Mouse (Mus musculus) forebrain, embryonic 10.5 days (tissue): ENCODE measurements around the gene Ooep. TPM values are rescaled to one million over a fixed set of nuclear protein-coding genes. Genes with fewer than 3 reads are reported as not detected.
A peak's percentile ranks its signal among the peaks of the same experiment; 100 is the strongest.
"Not testable (repeated sequence)": the region's sequence is repeated elsewhere in the genome, so short reads cannot be mapped to it uniquely, and the experiment has no call there.

Source experiments
- DNase-seq: peaks from one replicate; pipeline ENCODE4 v3.0.0-alpha.2; 2017; ENCODE audit warnings: low spot score; ENCODE audit errors: extremely low spot score
- H3K27ac ChIP-seq: fragments of 300-500 bp; sonication (generic); 2 replicates; pipeline ENCODE4 v1.5.1; 2016; ENCODE audit warnings: mild to moderate bottlenecking
- H3K27me3 ChIP-seq: fragments of 300-500 bp; sonication (generic); 2 replicates; pipeline ENCODE4 v1.6.1; 2016; ENCODE audit warnings: mild to moderate bottlenecking; ENCODE audit not compliant: poor library complexity, severe bottlenecking
- H3K36me3 ChIP-seq: fragments of 300-500 bp; sonication (generic); replicated peaks from 2 replicates; pipeline ENCODE4 v1.6.1; 2016; ENCODE audit warnings: mild to moderate bottlenecking, moderate library complexity
- H3K4me1 ChIP-seq: fragments of 300-500 bp; sonication (generic); 2 replicates; pipeline ENCODE4 v1.6.1; 2016
- H3K4me3 ChIP-seq: fragments of 300-500 bp; sonication (generic); 2 replicates; pipeline ENCODE4 v1.5.1; 2016; ENCODE audit warnings: mild to moderate bottlenecking, moderate library complexity
- H3K9me3 ChIP-seq: fragments of 300-500 bp; sonication (generic); 2 replicates; pipeline ENCODE4 v1.6.1; 2016; ENCODE audit warnings: mild to moderate bottlenecking, moderate library complexity
- WGBS: fragments of 180-500 bp; shearing (Covaris S2); methylation state at CpG from one replicate; pipeline ENCODE4 v1.1.7; 2016; 5-methylcytosine and 5-hydroxymethylcytosine counted together
- polyA plus RNA-seq: library from polyadenylated mRNA; unstranded; fragments of >200 nt; fragmentation: Nextera tagmentation; extraction: Ambion mirVana; gene quantifications from 2 replicates; pipeline ENCODE4 v1.2.1, GENCODE M21; 2016

Gene Ooep
- polyA plus RNA-seq, 1 experiment from 2014 or later = 3.2 TPM

DNA sequence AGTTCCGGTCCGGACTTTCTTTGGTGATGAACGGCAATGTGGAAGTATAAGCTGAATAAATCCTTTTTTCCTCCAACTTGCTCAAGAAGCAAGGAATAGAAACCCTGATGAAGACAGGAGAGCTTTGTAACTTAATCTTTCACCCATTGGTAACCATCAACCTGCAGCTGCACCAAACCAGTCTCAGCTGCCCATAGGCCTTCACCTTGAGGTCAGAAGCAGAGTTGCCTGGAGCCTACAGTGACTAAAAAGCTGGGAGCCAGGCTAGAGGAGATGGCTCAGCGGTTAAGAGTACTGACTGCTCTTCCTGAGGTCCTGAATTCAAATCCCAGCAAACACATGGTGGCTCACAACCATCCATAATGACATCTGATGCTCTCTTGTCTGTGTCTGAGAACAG lies 36.0 kb downstream of the Ooep start:
- not testable (repeated sequence) for H3K36me3 ChIP-seq, DNase-seq, H3K4me1 ChIP-seq, H3K27me3 ChIP-seq, H3K4me3 ChIP-seq, H3K9me3 ChIP-seq, H3K27ac ChIP-seq
- 95% methylated on average over 4 of the region's 4 CpGs for WGBS

DNA sequence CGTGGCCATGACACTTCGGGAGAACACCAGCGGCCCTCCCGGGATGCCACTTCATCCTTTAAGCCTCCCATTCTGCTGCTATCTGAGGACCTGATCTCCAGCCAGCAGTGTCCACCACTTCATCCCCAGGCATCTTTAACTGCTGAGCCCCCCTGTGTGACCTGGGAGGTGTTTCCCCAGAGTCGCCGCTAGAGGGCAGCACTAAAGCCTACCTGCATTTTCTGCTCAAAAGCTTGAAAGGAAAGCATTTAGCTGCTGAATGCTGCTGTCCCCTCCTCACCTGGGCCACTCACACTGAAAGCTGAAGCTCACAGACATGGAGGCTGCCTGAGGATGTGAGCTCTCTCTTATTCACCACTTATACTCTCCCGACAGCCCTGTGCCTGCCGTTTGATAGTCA lies 38.2 kb downstream of the Ooep start:
- H3K9me3 ChIP-seq, H3K4me1 ChIP-seq, H3K27me3 ChIP-seq, H3K27ac ChIP-seq, H3K4me3 ChIP-seq, H3K36me3 ChIP-seq: not testable (repeated sequence)
- 13% methylated on average over 8 of the region's 8 CpGs for WGBS
- peak; percentile 72 for DNase-seq

DNA sequence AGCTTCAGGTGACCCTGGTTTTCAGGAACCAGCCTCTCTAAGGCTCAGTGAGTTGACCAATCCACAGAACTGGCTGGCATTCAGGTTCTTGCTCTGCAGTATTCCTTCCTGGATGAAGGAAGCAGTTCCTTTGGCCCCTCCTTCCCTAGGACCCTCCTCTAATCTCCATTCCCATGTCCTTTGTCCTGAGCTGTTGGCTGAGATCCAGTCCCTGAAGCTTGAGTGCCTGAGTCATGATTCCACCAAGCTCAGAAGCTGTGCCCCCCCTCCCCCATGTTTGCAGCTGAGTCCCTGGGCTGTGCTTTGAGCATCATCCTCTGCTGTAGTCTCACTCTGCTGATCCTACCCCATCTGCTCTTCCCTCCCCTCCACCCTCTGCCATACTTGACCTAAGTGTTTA lies 41.5 kb downstream of the Ooep start:
- not testable (repeated sequence) for H3K4me1 ChIP-seq, H3K9me3 ChIP-seq, H3K36me3 ChIP-seq, DNase-seq, H3K27ac ChIP-seq, H3K27me3 ChIP-seq, H3K4me3 ChIP-seq

- not testable (repeated sequence) for H3K4me1 ChIP-seq, H3K36me3 ChIP-seq, H3K9me3 ChIP-seq, DNase-seq, H3K4me3 ChIP-seq, H3K27ac ChIP-seq, H3K27me3 ChIP-seq
- WGBS = 71% methylated on average over 1 of the region's 1 CpGs
These were observed 51.2 kb downstream of the Ooep start, which contains the start of gene Omt2b for GRCm38 (mm10) chr9:78327289-78327688. TSS of gene Omt2b (plus strand) at chr9:78327589.

Other genes starting within 250 kb of the Ooep start
- 103 and 112 TPM in 2 replicates for gene Gsta4, start 196.0 kb downstream of the Ooep start, polyA plus RNA-seq
- not detected in 2 replicates for gene Gsta1, start 148.1 kb downstream of the Ooep start, polyA plus RNA-seq
- not detected in 2 replicates for gene Gm3776, start 121.6 kb downstream of the Ooep start, polyA plus RNA-seq
- not detected in 2 replicates for gene Gm10639, start 88.8 kb downstream of the Ooep start, polyA plus RNA-seq
- gene Omt2a, start 63.9 kb downstream of the Ooep start, polyA plus RNA-seq = not detected in 2 replicates
- not detected in 2 replicates for gene Omt2b, start 51.1 kb downstream of the Ooep start, polyA plus RNA-seq
- gene Gsta2, start 22.9 kb downstream of the Ooep start, polyA plus RNA-seq = not detected in 2 replicates
- gene Dppa5a, start 10.5 kb downstream of the Ooep start, polyA plus RNA-seq = 0.36 TPM in 1 of 2 replicates, not detected in the other
- gene Ddx43, start 17.1 kb upstream of the Ooep start, polyA plus RNA-seq = 0.17 and 0.24 TPM in 2 replicates
- gene Cgas, start 64.5 kb upstream of the Ooep start, polyA plus RNA-seq = 0.27 and 0.32 TPM in 2 replicates
- gene Mto1, start 69.5 kb upstream of the Ooep start, polyA plus RNA-seq = 23.5 and 26.1 TPM in 2 replicates
- 0.58 and 0.88 TPM in 2 replicates for gene Gm17324, start 70.1 kb upstream of the Ooep start, polyA plus RNA-seq
- gene Eef1a1, start 110.4 kb upstream of the Ooep start, polyA plus RNA-seq = 3,994 and 4,016 TPM in 2 replicates
- gene Slc17a5, start 209.3 kb upstream of the Ooep start, polyA plus RNA-seq = 10.2 and 10.5 TPM in 2 replicates
- gene Cd109, start 236.8 kb upstream of the Ooep start, polyA plus RNA-seq = 4.0 and 4.5 TPM in 2 replicates